Mouse (Mus musculus): ENCODE results near the gene Fth1. TPM values are rescaled to one million over a fixed set of nuclear protein-coding genes. Genes with fewer than 3 reads are reported as not detected.

The Fth1 gene
- total and polyA plus RNA-seq, 3 experiments, result 303 to 2,849 (median 317) TPM

DNA sequence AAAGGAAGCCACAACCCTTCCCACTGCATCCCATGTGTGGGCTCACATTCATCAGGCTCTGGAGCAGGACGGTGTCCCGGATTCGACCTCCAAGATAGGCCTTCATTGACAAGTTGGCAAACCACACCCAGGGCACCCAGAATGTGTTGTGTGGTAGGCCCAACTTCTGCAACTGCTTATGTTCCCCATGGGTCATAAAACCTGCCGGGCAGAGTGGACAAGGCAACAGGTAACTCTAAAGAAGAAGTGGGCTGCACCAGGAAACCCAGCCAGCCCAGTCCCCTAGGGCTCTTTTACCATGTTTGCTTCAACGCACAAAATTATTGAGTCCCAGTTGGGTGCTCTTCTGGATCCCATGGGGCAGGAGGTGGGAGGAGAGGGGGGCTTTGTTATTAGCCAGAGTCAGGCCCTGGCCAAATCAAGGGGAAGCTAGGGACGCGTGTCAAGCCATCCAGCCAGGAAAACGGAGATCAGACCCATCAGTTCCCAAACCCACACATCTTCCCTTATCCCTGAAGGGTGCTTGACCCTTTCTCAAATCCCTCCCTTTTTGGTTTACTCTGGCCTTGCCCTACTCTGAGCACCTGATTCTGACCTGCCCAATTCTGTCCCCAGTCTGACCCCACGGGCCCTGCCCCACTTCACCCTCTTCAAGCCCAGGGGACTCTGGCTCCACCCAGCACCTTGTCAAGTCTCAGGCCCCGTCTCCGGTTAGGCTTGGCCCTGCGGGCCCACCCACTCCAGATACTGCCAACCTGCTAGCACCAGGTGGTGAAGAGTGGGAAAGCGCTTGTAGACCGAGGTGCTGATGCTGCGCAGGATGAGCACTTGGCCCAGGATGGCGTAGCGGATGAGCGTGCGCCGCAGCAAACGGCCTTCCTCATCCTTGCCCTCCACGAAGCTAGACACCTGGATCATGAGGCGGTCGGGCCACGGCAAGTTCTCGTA, 11.9 kb downstream of the Fth1 start:
- in situ Hi-C loops (cut with MboI; ENCODE audit: low pct_ligation_motif_present, low pct_unique_long_range_greater_than_20kb, low sequenced_read_pairs), result loop anchor here (5.0 kb wide), 1 partner anchor 40 kb away; no protein-coding TSS in a partner anchor

GRCm38 (mm10) chr19:9993036-9993656, 12.7 kb downstream of the Fth1 start:
- H3K79me2 ChIP-seq (replicated peaks; ENCODE audit: control insufficient read depth, extremely low read depth, insufficient read depth, poor library complexity, severe bottlenecking), result no peaks in the 10 kb centered on the region
- no peaks in the 10 kb centered on the region for H3K27me3 ChIP-seq (replicated peaks)
- no peak overlapping the region for H3K9ac ChIP-seq (ENCODE audit: insufficient read depth, low read depth)
- no peaks in the 10 kb centered on the region for H3K9me3 ChIP-seq (replicated peaks; ENCODE audit: low read length)
- TF ChIP-seq RAD21 (IDR thresholded peaks at IDR 0.05; ENCODE audit: low read depth, low read length) (peak; percentile 1), CTCF (conservative IDR thresholded peaks at IDR 0.05 in 1 of 2, IDR thresholded peaks at IDR 0.05 in 1 of 2; ENCODE audit: low read depth in 2 of 2, low read length in 2 of 2) (peak in 1 of 2 experiments; percentile 67; a peak in 2 of 4 replicates), SMC3 (IDR thresholded peaks at IDR 0.05; ENCODE audit: low read depth, low read length) (peak; percentile 45), NRF1 (IDR thresholded peaks at IDR 0.05; ENCODE audit: low read depth, low read length) (no peak), BHLHE40 (IDR thresholded peaks at IDR 0.05; ENCODE audit: low read depth, low read length) (no peak)
- no peak overlapping the region for H3K27ac ChIP-seq (ENCODE audit: insufficient read depth, low read depth)
- no peak overlapping the region for H3K4me3 ChIP-seq (replicated peaks in 1 of 3; ENCODE audit: low read depth in 2 of 3, low read length in 2 of 3, poor library complexity in 1 of 3)
- no peaks in the 10 kb centered on the region for H3K36me3 ChIP-seq (replicated peaks in 1 of 2; ENCODE audit: control insufficient read depth in 1 of 2, insufficient read depth in 1 of 2, low read length in 1 of 2)
- peak; percentile 54 for DNase-seq (ENCODE audit: extremely low read depth)
- H3K4me2 ChIP-seq (ENCODE audit: insufficient read depth, low read depth, poor library complexity, severe bottlenecking), result no peak overlapping the region
- dilution Hi-C loops (cut with MboI; ENCODE audit: extremely low pct_ligation_motif_present, extremely low pct_unique_long_range_greater_than_20kb, low sequenced_read_pairs), result no loop called here
- H3K4me1 ChIP-seq (ENCODE audit: control insufficient read depth in 1 of 2, insufficient read depth in 2 of 2), result peaks cover 10 to 33% of the 10 kb centered on the region in 2 experiments
- in situ Hi-C loops (cut with MboI; ENCODE audit: low pct_ligation_motif_present, low pct_unique_long_range_greater_than_20kb, low sequenced_read_pairs), result loop anchor here (5.0 kb wide), 1 partner anchor 39 kb away; no protein-coding TSS in a partner anchor

More for the DNA sequence above, 11.9 kb downstream of the Fth1 start:
- H3K4me1 ChIP-seq (ENCODE audit: control insufficient read depth in 1 of 2, insufficient read depth in 2 of 2), result peaks cover 10 to 37% of the 10 kb centered on the region in 2 experiments
- no peak for DNase-seq (ENCODE audit: extremely low read depth)
- H3K36me3 ChIP-seq (replicated peaks in 1 of 2; ENCODE audit: control insufficient read depth in 1 of 2, insufficient read depth in 1 of 2, low read length in 1 of 2), result no peaks in the 10 kb centered on the region
- no peak overlapping the region for H3K27ac ChIP-seq (ENCODE audit: insufficient read depth, low read depth)
- H3K4me2 ChIP-seq (ENCODE audit: insufficient read depth, low read depth, poor library complexity, severe bottlenecking), result no peak overlapping the region
- H3K4me3 ChIP-seq (replicated peaks in 1 of 3; ENCODE audit: low read depth in 2 of 3, low read length in 2 of 3, poor library complexity in 1 of 3), result no peak overlapping the region
- no peaks in the 10 kb centered on the region for H3K9me3 ChIP-seq (replicated peaks; ENCODE audit: low read length)
- H3K9ac ChIP-seq (ENCODE audit: insufficient read depth, low read depth), result no peak overlapping the region
- no peak for TF ChIP-seq TBP (conservative IDR thresholded peaks at IDR 0.05; ENCODE audit: low read depth, low read length)
- TF ChIP-seq ZKSCAN1 (IDR thresholded peaks at IDR 0.05; ENCODE audit: borderline replicate concordance, low read depth, low read length), result no peak
- no peak for TF ChIP-seq MAX (IDR thresholded peaks at IDR 0.05; ENCODE audit: low read length)
- TF ChIP-seq RAD21 (IDR thresholded peaks at IDR 0.05; ENCODE audit: low read depth, low read length), result no peak
- TF ChIP-seq POLR2AphosphoS2 (IDR thresholded peaks at IDR 0.05; ENCODE audit: low read depth, low read length), result no peak
- no peak for TF ChIP-seq ZC3H11A (IDR thresholded peaks at IDR 0.05; ENCODE audit: low read depth, low read length)
- no peak for TF ChIP-seq PAX5 (IDR thresholded peaks at IDR 0.05; ENCODE audit: low read length)
- no peak for TF ChIP-seq CHD2 (IDR thresholded peaks at IDR 0.05; ENCODE audit: low read length)
- TF ChIP-seq USF1 (IDR thresholded peaks at IDR 0.05; ENCODE audit: low read depth, low read length), result no peak
- no peak for TF ChIP-seq JUND (conservative IDR thresholded peaks at IDR 0.05; ENCODE audit: low read depth, low read length)
- TF ChIP-seq SMC3 (IDR thresholded peaks at IDR 0.05; ENCODE audit: low read depth, low read length), result no peak
- TF ChIP-seq MAFK (IDR thresholded peaks at IDR 0.05; ENCODE audit: insufficient replicate concordance, low read length), result no peak
- no peak for TF ChIP-seq USF2 (conservative IDR thresholded peaks at IDR 0.05; ENCODE audit: low read depth, low read length)
- H3K79me2 ChIP-seq (replicated peaks; ENCODE audit: control insufficient read depth, extremely low read depth, insufficient read depth, poor library complexity, severe bottlenecking), result no peaks in the 10 kb centered on the region
- dilution Hi-C loops (cut with MboI; ENCODE audit: extremely low pct_ligation_motif_present, extremely low pct_unique_long_range_greater_than_20kb, low sequenced_read_pairs), result no loop called here
- no peaks in the 10 kb centered on the region for H3K27me3 ChIP-seq (replicated peaks)

All from CH12.LX (cell line).